Mouse (Mus musculus) limb, embryonic 14.5 days (tissue): ENCODE data around the gene Fgfr2. TPM values are rescaled to one million over a fixed set of nuclear protein-coding genes. Genes with fewer than 3 reads are reported as not detected.

Experiments used
- ATAC-seq: fragments of 200-750 bp; cut with Nextera tagmentation; 2 replicates; pipeline ENCODE4 v1.8.0; 2017; ENCODE audit warnings: low read depth, moderate number of reproducible peaks, moderate TSS enrichment; ENCODE audit not compliant: low FRiP score
- DNase-seq: peaks from one replicate; pipeline ENCODE4 v3.0.0-alpha.2; 2015; ENCODE audit warnings: low spot score
- H3K27ac ChIP-seq: fragments of 300-500 bp; sonication (generic); replicated peaks from 2 replicates; pipeline ENCODE4 v1.5.1; 2014; ENCODE audit warnings: low read depth, mild to moderate bottlenecking, low read length, moderate library complexity, mixed read lengths
- H3K27me3 ChIP-seq: fragments of 300-500 bp; sonication (generic); 2 replicates; pipeline ENCODE4 v1.6.1; 2014; ENCODE audit warnings: low read length, mixed read lengths; ENCODE audit not compliant: control insufficient read depth, insufficient read depth
- H3K36me3 ChIP-seq: fragments of 300-500 bp; sonication (generic); 2 replicates; pipeline ENCODE4 v1.6.1; 2014; ENCODE audit warnings: mild to moderate bottlenecking, low read length, moderate library complexity, mixed read lengths; ENCODE audit not compliant: control insufficient read depth, insufficient read depth
- H3K4me1 ChIP-seq: fragments of 300-500 bp; sonication (generic); 2 replicates; pipeline ENCODE4 v1.6.1; 2014; ENCODE audit warnings: antibody characterized with exemption, low read length, mixed read lengths; ENCODE audit not compliant: control insufficient read depth, insufficient read depth
- H3K4me2 ChIP-seq: fragments of 300-500 bp; sonication (generic); replicated peaks from 2 replicates; pipeline ENCODE4 v1.6.1; 2014; ENCODE audit warnings: low read depth, mild to moderate bottlenecking, low read length, moderate library complexity; ENCODE audit not compliant: severe bottlenecking
- H3K4me3 ChIP-seq: fragments of 300-500 bp; sonication (generic); replicated peaks from 2 replicates; pipeline ENCODE4 v1.5.1; 2014; ENCODE audit warnings: low read length
- H3K9ac ChIP-seq: fragments of 300-500 bp; sonication (generic); 2 replicates; pipeline ENCODE4 v1.6.1; 2014; ENCODE audit warnings: mild to moderate bottlenecking, low read depth, low read length, moderate library complexity; ENCODE audit not compliant: severe bottlenecking
- H3K9me3 ChIP-seq: fragments of 300-500 bp; sonication (generic); 2 replicates; pipeline ENCODE4 v1.6.1; 2016; ENCODE audit warnings: low read length; ENCODE audit not compliant: control insufficient read depth
- POLR2A ChIP-seq: fragments of 200-500 bp; IDR thresholded peaks from 2 replicates; pipeline ENCODE4 v1.8.0; 2012; ENCODE audit warnings: inconsistent platforms, mild to moderate bottlenecking, moderate library complexity, borderline replicate concordance; ENCODE audit not compliant: insufficient read depth, insufficient read length; ENCODE audit errors: extremely low read depth
- WGBS: fragments of 180-500 bp; shearing (Covaris S2); extraction: QIAGEN DNeasy Blood & Tissue Kit; methylation state at CpG from one replicate; pipeline ENCODE4 v1.1.7; 2014; 5-methylcytosine and 5-hydroxymethylcytosine counted together
- polyA plus RNA-seq, 2 experiments: library from polyadenylated mRNA; depleted of rRNA in 1 of 2; stranded (reverse) in 1 of 2; unstranded in 1 of 2; fragments of >200 nt; fragmentation: Nextera tagmentation in 1 of 2; extraction: Ambion mirVana in 1 of 2; gene quantifications; 2 replicates each; pipeline versions ENCODE4 v1.2.1 to v1.2.3; 2012 to 2014

The Fgfr2 gene
- polyA plus RNA-seq, 2 experiments: 131 to 133 TPM

- Histone ChIP-seq H3K4me1 (peaks cover 23% of the 10 kb centered on the region), H3K4me2 (peak overlapping the region; percentile 88), H3K27me3 (no peaks in the 10 kb centered on the region), H3K9me3 (no peaks in the 10 kb centered on the region), H3K27ac (peak overlapping the region; percentile 86), H3K9ac (peak overlapping the region; percentile 83), H3K36me3 (no peaks in the 10 kb centered on the region), H3K4me3 (peak overlapping the region; percentile 81)
- 0 out of 2 replicates have a peak, but pooled peaks have one; percentile 39 for TF ChIP-seq POLR2A
- WGBS: 2% methylated on average over 48 of the region's 51 CpGs
- peak; percentile 84 for DNase-seq
- ATAC-seq: peak; percentile 66
Observed at GRCm38 (mm10) chr7:132315149-132316091, 807.7 kb downstream of the Fgfr2 start.

GRCm38 (mm10) chr7:132312396-132312795, 810.8 kb downstream of the Fgfr2 start:
- no peaks in the 10 kb centered on the region for H3K9me3 ChIP-seq
- no peak overlapping the region for H3K27ac ChIP-seq
- ATAC-seq (no peak), DNase-seq (no peak)
- no peak overlapping the region for H3K9ac ChIP-seq
- no peaks in the 10 kb centered on the region for H3K27me3 ChIP-seq
- no peak overlapping the region for H3K4me2 ChIP-seq
- no peak for TF ChIP-seq POLR2A
- peaks cover 21% of the 10 kb centered on the region for H3K4me1 ChIP-seq
- H3K4me3 ChIP-seq: no peak overlapping the region
- H3K36me3 ChIP-seq: no peaks in the 10 kb centered on the region
- WGBS: 54% methylated on average over 8 of the region's 8 CpGs

GRCm38 (mm10) chr7:132308537-132309191, 814.5 kb downstream of the Fgfr2 start:
- Histone ChIP-seq H3K9me3 (no peaks in the 10 kb centered on the region), H3K9ac (no peak overlapping the region), H3K36me3 (no peaks in the 10 kb centered on the region), H3K27me3 (no peaks in the 10 kb centered on the region), H3K4me2 (no peak overlapping the region), H3K4me3 (no peak overlapping the region), H3K27ac (no peak overlapping the region), H3K4me1 (0 out of 2 replicates have a peak, but pooled peaks cover 5% of the 10 kb centered on the region)
- 40% methylated on average over 5 of the region's 5 CpGs for WGBS
- DNase-seq (no peak), ATAC-seq (no peak)
- TF ChIP-seq POLR2A: no peak

- H3K9ac ChIP-seq: no peak overlapping the region
- WGBS: 79% methylated on average over 6 of the region's 6 CpGs
- H3K4me2 ChIP-seq: no peak overlapping the region
- ATAC-seq (no peak), DNase-seq (no peak)
- no peak overlapping the region for H3K27ac ChIP-seq
- TF ChIP-seq POLR2A: no peak
- no peaks in the 10 kb centered on the region for H3K36me3 ChIP-seq
- 0 out of 2 replicates have a peak, but pooled peaks cover 2% of the 10 kb centered on the region for H3K4me1 ChIP-seq
- H3K27me3 ChIP-seq: no peaks in the 10 kb centered on the region
- H3K4me3 ChIP-seq: no peak overlapping the region
- H3K9me3 ChIP-seq: no peaks in the 10 kb centered on the region
Observed at GRCm38 (mm10) chr7:132307722-132308271, 815.4 kb downstream of the Fgfr2 start.

- no peak for ATAC-seq
- no peaks in the 10 kb centered on the region for H3K27me3 ChIP-seq
- no peaks in the 10 kb centered on the region for H3K36me3 ChIP-seq
- H3K27ac ChIP-seq: no peak overlapping the region
- DNase-seq: no peak
- 0 out of 2 replicates have a peak, but pooled peaks cover 7% of the 10 kb centered on the region for H3K4me1 ChIP-seq
- no peak overlapping the region for H3K4me2 ChIP-seq
- H3K9ac ChIP-seq: no peak overlapping the region
- WGBS: 93% methylated on average over 8 of the region's 8 CpGs
- H3K9me3 ChIP-seq: no peaks in the 10 kb centered on the region
- TF ChIP-seq POLR2A: no peak
- H3K4me3 ChIP-seq: no peak overlapping the region
Observed at GRCm38 (mm10) chr7:132306671-132307412, 816.3 kb downstream of the Fgfr2 start.
